Mouse (Mus musculus) c-Kit-positive CD71-positive TER-119-negative erythroid progenitor cells, embryonic 14.5 days (primary cell): Measurements from ENCODE around the gene Fhl2.

Source experiments
- DNase-seq: peaks from one replicate; pipeline ENCODE4 v3.0.0-alpha.2; 2013; ENCODE audit warnings: low read depth

Gene Fhl2

DNA sequence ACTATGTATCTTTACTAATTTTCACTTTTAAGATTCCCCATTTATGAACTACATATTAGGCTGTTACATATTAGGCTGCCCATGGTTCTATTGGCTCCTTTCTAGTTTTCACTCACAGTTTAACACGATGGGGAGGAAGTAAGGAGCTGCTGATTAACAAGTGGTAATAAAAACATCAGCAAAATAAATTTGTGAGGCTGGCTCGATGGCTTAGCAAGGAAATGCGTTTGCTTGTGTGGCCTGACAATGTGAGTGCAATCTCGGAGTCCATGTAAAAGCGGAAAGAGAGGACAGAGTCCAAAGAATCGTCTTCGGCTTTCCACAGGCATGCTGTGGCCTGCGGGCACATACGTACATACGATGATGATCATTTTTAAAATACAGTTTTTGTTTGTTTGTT lies 4.3 kb downstream of the Fhl2 start:
- DNase-seq: no peak

GRCm38 (mm10) chr1:43191078-43191477 lies 5.7 kb downstream of the Fhl2 start:
- DNase-seq: no peak

GRCm38 (mm10) chr1:43188893-43189292 lies 7.9 kb downstream of the Fhl2 start:
- peak; percentile 5 for DNase-seq

GRCm38 (mm10) chr1:43186334-43186733 lies 10.4 kb downstream of the Fhl2 start:
- DNase-seq: no peak

GRCm38 (mm10) chr1:43180912-43181311 lies 15.9 kb downstream of the Fhl2 start:
- DNase-seq: no peak

DNA sequence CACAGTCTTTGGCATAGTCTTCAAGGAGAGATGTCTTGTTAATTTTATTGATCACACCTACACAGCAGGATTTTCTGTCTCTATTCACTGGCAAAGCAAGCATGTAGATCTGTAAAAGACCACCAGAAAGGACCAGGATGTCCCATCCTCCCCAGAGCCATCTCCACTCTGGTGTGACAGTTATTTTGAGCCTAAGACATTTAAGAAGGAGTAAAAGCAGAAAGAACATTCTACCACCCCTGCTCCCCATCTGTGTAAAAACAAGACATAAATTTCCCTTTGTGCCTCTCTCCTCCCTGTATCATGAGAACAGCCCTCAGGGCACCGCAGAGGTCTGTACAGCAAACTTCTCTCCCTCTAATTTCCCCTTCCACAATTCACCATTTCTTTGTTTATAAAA lies 18.0 kb downstream of the Fhl2 start:
- DNase-seq: no peak

- no peak for DNase-seq
These were observed 18.4 kb downstream of the Fhl2 start for GRCm38 (mm10) chr1:43178378-43178777.

- DNase-seq: no peak
These were observed 23.2 kb downstream of the Fhl2 start for GRCm38 (mm10) chr1:43173283-43174226.

GRCm38 (mm10) chr1:43171816-43172215 lies 25.0 kb downstream of the Fhl2 start:
- DNase-seq: no peak

DNA sequence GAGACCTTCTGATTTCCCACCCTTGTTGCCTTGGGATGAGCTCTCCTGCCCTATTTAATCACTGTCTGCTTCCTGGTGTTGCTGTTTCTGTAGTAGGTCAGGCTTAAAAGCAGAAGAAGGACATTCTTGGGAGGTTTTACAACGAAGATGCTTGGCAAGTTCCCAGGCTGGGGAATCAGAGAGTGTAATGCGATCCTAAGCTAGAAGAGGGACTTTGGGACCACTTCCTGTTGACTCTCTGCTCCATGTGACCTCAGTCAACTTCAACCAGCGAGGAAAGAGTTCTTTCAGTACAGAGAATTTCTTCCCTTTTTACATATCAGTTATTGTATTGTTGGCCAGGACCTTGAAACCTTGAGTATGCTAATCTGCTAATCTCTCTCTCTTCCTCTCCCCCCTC lies 25.7 kb downstream of the Fhl2 start:
- DNase-seq: no peak

- DNase-seq: no peak
These were observed 27.1 kb downstream of the Fhl2 start for GRCm38 (mm10) chr1:43169661-43170060.

- DNase-seq: no peak
These were observed 27.6 kb downstream of the Fhl2 start for GRCm38 (mm10) chr1:43169227-43169626.

- DNase-seq: no peak
These were observed 28.2 kb downstream of the Fhl2 start for GRCm38 (mm10) chr1:43168618-43169017.

DNA sequence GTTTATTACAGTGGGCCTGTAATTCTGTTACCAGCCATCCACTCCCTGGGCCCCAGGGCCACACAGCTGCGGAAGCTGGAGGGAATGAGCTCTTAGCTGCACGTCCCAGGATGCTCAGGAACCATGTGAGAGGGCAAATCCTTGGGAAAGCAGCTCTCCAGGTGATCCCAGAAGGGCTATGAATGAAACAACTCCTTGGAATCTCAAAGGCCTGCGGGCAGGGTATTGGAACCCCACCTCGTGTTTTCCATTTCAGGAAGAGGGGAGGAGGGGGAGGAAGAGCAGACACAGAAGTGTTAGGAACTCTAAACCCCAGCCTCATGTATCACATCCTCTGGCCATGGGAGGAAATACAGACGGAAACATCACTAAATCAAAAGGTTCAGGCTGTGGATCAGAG lies 28.8 kb downstream of the Fhl2 start:
- no peak for DNase-seq

DNA sequence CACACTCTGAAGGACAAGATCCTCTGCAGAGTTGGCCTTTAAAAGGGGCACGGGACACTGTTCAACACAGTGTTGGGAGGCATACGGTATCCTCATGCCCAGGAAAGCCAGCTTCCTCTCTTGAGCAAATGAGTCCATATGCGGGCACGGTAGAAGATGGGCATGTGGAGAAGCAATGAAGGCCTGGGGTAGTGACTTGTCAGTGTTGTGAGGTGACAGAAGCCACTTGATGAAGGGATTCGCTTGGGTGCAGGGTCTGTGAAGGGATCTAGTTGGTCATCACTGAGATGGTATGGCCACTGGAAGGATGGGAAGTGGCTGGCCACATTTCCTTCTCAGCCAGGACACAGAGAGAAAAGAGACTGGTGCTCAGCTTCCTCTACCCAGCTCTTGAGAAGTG lies 32.2 kb downstream of the Fhl2 start:
- no peak for DNase-seq

DNA sequence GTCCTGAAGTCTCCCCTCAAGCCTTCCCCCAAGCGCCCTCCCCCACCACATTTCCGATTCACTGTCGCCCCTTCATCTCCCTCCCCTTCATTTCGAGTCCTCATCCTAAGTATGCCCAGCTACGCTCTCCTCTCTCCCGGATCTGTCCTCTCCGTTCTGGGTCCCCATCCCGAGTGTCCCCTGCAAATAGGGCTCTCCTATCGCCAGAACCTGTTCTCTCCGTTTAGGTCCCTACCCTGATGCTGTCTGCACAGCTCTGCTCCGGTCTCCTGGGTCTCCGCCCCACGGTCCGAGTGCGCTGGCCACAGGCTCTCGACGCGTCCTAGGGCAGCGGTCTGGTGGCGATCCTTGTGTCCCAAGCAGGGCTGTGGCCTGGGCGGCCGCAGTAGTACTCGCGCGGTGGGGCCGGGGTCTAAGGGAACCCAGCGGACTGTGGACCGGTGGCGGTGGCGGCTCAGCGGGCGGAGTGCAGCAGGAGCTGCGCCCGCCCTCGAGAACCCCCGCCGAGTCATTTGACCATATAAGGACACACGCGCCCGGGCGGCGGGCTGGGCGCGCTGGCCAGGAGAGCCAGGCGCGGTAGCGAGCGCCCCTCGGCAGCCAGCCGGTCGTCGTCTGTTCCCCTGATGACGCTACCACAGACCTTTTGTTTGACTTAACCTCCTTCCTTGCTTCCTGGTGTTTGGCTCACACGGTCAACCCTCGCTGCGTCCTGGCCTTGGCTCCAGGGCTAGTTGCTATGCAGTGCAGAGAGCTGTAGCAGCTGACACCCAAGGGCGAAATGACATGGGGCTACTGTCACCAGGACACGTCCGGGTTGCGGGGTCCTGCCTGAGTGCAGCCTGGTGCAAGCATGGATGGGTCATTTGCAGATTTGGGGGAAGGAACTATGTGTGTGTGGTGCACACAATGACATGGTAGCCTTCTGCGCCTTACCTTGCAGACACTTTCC lies 33.0 kb downstream of the Fhl2 start:
- DNase-seq: no peak

DNA sequence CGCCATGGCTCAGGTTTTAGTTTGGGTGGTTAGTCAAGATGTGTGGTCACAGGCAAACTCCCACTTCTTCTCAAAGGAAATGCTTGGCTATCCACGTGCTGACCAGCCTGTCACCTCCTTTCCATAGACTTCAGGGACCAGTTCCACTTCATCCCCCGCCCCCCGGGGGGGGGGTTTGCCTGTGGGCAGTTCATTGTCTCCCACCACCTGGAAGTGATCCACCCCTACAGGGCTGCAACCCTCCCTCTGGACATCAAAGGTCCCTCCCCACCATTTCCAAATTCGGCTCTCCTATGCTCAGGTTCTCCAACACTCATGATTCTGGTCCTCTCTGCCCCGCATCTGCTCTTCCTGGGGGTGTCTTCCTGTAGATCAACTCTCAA lies 33.7 kb downstream of the Fhl2 start:
- no peak for DNase-seq

- no peak for DNase-seq
These were observed 34.4 kb downstream of the Fhl2 start for GRCm38 (mm10) chr1:43162394-43162793.

- DNase-seq: no peak
These were observed 37.4 kb downstream of the Fhl2 start for GRCm38 (mm10) chr1:43159429-43159828.

- no peak for DNase-seq
These were observed 38.9 kb downstream of the Fhl2 start for GRCm38 (mm10) chr1:43157907-43158306.

DNA sequence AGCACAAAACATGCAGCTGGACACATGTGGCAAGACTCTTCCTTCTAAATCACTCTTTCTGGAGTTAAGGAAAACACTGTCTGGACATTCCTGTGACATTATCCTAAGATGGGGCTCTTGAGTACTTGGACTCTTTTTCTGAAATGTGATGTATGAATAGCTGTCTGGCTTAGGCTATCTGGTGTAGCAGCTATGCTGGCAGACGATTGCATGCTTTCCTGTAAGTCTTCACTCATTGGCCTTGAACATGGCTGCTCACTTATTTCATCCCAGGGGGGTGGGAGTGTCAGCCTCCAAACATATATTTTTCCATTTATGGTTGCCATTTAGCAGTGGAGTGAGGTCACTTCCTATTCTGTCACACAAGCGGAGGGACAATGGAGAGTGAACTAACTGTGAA lies 42.3 kb downstream of the Fhl2 start:
- no peak for DNase-seq

DNA sequence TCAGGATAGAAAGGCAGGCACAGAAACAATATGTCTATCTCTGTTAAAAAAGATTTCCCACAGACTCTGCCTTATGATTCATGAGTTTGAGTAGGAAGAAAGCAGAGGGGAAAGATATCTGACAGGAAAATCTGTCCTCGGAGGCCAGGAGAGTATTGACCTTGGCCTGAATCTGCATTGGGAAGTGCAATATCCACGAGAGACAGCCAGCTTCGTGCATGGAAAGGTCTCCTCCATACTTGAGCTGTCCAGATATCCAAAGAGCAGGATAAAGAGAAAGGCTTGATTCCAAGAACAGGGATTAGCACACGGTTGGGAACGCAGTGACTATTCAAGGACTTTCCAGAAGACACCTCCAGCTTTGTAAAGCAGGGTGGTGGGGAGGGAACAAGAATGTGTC lies 43.2 kb downstream of the Fhl2 start:
- no peak for DNase-seq

DNA sequence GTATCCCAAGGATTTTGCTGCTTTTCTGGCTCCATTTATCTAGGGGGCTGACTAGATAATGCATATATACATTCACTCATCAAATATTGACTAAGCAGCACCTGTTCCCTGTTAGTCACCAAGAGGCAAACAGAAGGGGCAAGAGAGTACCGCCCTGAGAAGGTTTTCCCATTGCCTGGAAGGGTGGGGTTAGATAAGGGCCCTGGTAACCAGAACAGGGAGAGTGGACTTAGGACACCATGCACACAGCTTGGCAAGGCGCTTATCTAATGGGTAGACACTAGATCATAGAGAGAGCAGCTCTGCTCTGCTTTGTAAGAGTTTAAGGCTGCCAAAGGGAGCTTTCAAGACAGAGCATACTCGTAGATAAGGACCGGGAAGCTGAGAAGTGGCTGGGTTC lies 44.2 kb downstream of the Fhl2 start:
- no peak for DNase-seq
